Mouse (Mus musculus): ENCODE data around the gene Edn3.

Gene Edn3

DNA sequence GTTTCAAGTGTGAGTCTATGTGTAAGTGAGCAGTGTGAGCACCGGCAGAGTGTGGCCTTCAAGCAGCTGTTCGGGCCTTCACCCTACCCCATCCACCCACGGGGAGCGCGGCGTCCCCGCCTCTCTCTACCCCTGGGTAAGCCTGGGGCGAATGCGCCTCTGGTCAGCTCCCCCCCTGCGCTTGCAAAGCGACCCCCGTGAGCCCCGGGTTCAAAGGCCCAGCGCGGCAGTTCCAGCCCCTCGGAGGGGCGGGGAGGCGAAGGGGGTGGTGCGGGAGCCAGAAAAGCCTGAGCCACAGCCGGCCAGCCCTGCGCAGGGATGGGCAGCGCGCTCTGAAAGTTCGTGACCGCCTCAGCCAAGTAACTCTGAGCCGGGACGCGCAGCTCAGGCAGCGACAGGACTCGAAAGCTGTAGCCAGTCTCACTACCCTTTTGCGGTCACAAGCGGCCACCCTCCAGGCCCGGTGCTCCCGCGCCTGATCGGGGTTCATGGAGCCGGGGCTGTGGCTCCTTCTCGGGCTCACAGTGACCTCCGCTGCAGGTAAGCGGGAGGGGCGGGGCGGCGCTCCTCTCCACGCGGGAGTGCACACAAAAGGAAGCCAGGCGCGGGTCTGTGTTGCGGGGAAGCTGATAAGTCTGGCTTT is at the start of gene Edn3:
Gene Edn3 (plus strand): TSS at position 141 of the 643 bp plus-strand sequence.
- no peak for DNase-seq (ENCODE audit: low spot score in 2 of 2)

- DNase-seq (ENCODE audit: low spot score in 2 of 2): no peak
Observed at GRCm38 (mm10) chr2:174712043-174712442, 48.4 kb upstream of the Edn3 start.

GRCm38 (mm10) chr2:174715938-174716337 is 44.5 kb upstream of the Edn3 start:
- no peak for DNase-seq (ENCODE audit: low spot score in 2 of 2)

DNA sequence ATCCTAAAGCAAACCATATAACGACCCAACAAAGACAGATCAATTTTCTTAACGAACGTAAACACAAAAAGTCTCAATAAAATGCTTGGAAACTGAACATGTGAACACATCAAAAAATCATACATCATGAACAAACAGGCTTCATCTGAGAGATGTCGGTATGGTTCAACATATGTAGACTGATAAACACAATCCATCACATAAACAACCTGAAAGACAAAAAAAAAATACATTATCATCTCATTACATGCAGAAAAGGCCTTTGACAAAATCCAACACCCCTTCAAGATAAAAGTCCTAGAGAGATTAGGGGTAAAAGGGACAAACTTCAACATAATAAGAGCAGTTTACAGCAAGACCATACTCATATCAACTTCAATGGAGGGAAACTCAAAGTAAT is 42.6 kb upstream of the Edn3 start:
- DNase-seq (ENCODE audit: low spot score in 2 of 2): no peak

DNA sequence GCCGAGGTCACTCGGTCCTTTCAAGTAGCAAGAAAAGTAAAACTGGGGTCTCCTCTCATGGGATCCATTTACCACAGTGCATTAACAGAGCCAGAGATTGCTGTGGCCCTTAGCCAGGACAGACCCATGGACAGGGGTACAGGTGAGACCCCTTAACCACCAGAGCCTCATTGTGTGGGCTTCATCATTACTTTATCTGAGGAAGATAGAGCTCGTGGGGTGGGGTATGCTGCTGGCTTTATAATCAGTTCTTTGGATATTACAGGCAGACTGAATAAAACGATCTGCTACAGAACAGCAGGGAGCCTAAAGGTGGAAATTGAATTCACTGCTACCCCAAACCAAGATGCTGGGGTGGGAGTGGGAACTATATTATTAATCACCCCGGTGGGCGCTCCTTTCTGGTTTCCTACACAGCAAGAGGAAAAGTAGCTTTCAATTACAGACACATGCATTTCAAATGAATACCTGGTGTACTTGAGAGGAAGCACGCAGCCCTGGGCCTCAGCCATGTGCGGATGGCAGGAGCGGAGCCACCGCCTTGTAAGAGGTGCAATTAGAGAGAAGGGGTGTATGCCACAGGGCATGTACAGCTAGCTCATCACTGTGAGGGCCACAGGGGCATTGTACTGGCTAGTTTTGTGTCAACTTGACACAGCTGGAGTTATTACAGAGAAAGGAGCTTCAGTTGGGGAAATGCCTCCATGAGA is 33.1 kb upstream of the Edn3 start:
- no peak for DNase-seq (ENCODE audit: low spot score in 2 of 2)

DNA sequence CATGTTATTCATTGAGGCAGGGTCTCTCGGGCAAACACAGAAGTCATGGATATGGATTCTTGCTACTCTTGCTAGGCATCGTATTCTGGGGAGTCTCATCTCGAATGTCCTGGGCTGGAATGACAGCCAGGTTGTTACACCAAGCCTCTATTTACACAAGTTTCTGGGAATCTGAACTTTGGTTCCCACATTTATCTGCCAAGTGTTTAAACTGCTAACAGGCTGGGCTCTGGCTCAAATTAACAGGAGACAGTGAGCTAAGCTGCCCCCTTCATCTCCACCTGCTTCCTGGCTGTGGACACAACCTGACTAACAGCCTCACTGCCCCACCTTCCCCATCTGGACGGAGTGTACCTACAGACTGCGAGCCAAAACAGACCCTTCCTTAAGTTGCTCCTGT is 28.5 kb upstream of the Edn3 start:
- DNase-seq (ENCODE audit: low spot score in 2 of 2): no peak

DNA sequence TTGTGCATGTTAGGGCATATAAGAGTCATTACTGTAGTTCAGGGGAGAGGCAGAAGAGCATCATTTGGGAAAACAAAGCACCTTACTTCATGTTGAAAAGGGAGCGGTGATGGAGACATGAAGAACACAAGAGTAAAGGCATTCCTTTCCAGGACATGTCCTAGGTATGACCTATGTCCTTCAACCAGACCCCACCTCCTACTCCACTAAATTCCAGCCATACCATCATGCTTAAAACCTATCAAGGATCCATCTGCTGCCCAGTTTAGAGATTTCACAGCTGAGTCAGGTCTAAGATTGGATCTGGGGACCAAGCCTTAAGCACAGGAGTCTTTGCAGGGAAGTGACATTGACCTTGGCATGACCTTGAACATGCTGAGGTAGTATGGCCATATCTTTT is 25.1 kb upstream of the Edn3 start:
- no peak for DNase-seq (ENCODE audit: low spot score in 2 of 2)

- DNase-seq (ENCODE audit: low spot score in 2 of 2): no peak
Observed at GRCm38 (mm10) chr2:174747182-174747581, 13.2 kb upstream of the Edn3 start.

DNA sequence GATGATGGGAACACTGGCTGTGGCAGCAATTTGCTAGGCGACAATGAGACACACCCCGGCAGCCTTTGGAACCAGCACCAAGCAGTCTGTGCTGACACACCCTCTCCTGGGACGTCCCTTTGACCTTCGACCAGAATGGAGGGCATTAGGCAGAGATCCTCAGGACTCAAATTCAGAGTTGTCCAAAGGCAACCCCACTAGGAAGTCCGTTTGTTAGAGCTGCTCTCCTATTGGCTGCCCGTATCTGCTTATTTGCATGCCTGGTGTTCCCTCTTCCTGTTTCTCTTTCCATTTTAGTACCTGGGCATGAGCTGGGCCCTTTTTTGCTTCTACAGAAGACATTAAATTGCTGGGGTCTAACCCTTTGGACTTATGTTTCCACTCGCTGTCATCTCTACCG is 12.0 kb upstream of the Edn3 start:
- no peak for DNase-seq (ENCODE audit: low spot score in 2 of 2)

- no peak for DNase-seq (ENCODE audit: low spot score in 2 of 2)
Observed at GRCm38 (mm10) chr2:174753197-174753596, 7.2 kb upstream of the Edn3 start.

DNA sequence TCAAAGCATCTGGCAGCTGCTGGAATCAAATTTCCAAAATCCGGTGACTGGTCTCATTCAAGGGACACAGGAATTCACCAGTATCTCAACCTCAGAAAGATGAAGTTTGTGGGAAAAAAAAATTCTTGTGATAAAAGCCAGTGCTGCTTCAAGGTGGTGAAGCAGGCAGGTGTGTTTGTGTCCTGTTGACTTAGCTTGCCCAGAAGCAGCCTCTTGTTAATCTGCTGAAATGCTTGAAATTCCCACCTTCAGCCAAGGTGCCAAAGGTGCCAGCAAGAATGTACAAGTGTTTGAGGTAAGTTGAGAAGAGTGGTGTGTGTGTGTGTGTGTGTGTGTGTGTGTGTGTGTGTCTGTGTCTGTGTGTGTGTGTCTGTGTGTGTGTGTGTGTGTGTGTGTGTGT is 6.2 kb upstream of the Edn3 start:
- no peak for DNase-seq (ENCODE audit: low spot score in 2 of 2)

DNA sequence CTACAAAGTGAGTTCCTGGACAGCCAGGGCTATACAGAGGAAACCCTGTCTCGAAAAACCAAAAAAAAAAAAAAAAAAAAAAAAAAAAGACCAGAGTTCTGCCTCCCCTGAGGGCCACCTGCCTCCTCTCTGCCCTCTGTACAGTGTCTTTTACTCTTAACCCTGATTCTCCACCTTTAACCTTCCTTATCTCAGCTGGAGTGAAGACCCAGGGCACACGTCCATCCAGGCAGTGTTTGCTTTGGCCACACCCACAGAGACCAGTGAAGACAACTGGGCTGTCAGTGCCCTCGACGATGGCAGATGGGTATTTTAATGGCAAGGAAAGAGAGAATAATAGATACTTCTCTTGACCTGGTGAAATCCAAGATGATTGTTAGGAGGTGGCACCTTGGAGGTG is 1.2 kb upstream of the Edn3 start:
- DNase-seq (ENCODE audit: low spot score in 2 of 2): no peak

- DNase-seq (ENCODE audit: low spot score in 2 of 2): no peak
Observed at GRCm38 (mm10) chr2:174761452-174762101, 1.2 kb downstream of the Edn3 start.

DNA sequence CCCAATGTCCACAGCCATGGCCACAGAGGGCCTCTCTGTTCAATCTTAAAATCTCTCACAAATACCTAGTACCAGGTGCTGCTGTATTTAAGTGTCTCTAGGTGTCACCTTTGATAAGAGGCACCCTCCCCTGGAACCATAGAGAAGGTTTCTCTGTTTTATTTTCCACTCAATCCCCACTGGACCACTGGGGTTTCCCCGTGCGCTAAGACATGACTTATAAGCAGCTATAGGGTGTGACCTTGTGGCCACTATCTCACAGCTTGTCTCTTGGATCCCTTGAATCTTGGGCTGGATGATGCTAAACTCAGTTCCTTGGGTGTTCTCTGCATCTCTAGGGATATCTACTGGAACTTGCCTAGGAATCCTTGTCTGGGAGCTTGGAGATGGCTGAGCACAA is 1.9 kb downstream of the Edn3 start:
- no peak for DNase-seq (ENCODE audit: low spot score in 2 of 2)

DNA sequence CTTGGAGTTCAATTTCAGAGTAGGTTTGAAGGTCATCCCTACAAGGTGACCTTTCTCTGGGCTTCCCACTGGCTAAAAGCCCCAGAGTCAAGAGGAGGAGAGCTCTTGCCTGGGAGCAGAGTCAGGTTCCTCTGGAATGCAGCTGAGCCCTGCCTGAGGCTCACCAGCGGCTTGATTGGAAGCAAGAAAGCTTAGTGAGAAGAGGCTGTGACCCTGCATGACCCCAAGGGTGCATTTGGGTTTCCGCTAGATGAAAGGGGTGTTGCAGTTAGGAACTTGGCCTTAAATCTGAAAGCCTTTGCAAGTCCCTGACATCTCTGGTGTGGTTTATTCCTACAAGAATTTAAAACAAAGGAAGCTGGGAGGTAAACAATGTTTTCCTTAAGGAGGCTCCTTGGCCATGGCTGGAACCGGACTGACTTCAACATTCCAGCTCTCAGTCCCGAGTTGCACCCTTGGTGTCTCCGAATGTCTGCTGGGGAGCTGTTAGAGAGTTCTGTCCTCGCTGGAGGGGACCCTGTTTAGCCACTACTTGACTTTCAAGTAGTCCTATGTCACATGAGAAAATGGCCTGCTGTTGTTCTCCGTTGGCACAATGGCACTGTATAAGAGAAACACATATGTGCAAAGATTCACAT is 8.6 kb downstream of the Edn3 start:
- DNase-seq (ENCODE audit: low spot score in 2 of 2): no peak

GRCm38 (mm10) chr2:174774177-174775111 is 14.0 kb downstream of the Edn3 start:
- DNase-seq (ENCODE audit: low spot score in 2 of 2): no peak

DNA sequence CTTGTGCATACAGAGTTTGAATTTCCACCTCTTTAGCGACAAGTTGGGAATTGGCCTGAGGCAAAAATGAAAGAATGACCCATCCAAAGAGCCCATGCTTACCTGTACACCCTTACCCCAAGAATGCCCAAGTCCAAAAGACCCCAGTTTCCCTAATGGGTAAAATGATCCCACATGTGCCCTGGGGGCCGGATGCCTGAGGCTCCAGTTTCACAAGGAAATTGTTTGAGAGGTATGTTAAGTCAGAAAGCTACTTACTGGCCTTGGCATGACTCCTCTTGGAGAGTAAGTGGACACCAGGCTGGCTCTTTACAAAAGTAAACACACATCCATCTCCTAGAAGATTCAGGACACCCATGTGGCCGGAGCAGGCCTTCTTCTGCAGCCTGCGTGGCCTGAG is 21.6 kb downstream of the Edn3 start:
- no peak for DNase-seq (ENCODE audit: low spot score in 2 of 2)

- DNase-seq (ENCODE audit: low spot score in 2 of 2): no peak
Observed at GRCm38 (mm10) chr2:174782880-174783279, 22.5 kb downstream of the Edn3 start.

- DNase-seq (ENCODE audit: low spot score in 2 of 2): no peak
Observed at GRCm38 (mm10) chr2:174788830-174789229, 28.4 kb downstream of the Edn3 start.

DNA sequence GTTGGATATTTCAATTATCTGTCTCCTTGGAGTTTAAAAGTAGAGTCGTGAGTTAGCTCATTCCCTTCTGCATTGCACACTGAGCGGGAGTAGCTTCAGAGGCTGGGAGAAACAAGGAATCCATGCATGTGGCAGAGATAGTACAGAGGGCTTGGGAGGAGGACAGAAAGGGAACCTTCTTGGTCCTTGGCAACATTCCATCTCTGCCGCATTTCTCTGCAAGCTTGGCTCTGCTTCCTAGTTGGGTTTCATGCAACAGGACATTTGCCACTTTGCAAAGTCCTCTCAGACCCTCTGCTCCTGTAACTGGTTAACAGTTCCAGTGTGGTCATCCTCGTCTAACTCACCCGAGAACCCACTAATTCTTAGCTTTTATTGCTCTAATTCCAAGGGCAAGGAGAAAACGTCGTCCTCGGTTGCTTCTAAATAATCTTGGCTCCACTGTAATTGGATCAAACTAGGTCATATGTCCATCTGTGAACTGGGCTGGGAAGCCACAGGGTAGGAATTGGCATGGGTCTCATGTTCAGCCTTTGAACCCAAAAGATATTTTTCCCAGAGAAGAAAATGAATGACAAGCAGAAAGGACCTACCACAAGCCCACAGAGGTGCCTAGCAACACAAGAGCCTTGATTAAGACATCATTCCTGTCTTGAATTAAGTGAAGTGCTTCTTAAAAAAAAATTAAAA is 32.2 kb downstream of the Edn3 start:
- no peak for DNase-seq (ENCODE audit: low spot score in 2 of 2)

DNA sequence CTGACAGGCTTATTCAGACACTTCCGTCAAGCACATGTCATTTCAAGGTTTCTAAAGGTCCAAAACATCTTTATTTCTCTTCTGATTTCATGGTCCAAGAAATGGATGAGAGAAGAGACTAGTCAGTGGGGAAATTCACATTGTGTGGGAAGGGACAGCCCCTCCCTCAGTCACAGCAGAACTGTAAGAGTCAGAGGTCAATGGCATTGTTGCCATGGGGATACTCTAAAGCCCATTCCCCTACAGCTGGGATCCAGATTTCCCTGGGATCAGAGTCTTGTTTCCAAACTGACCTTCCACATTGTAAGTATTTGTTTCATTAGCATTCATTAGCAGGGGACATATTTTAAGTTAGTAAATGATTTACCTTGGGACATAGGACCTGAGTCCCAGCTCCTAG is 32.8 kb downstream of the Edn3 start:
- no peak for DNase-seq (ENCODE audit: low spot score in 2 of 2)

Data from spleen, postnatal 4 days (tissue).